Mouse (Mus musculus) lung, embryonic 14.5 days (tissue): Measurements from ENCODE around the gene Cntd1. TPM values are rescaled to one million over a fixed set of nuclear protein-coding genes. Genes with fewer than 3 reads are reported as not detected.
"Not testable (repeated sequence)": the region's sequence is repeated elsewhere in the genome, so short reads cannot be mapped to it uniquely, and the experiment has no call there.

ENCODE experiments used
- ATAC-seq: fragments of 200-750 bp; cut with Nextera tagmentation; 2 replicates; pipeline ENCODE4 v1.8.0; 2017; ENCODE audit warnings: mild to moderate bottlenecking, moderate TSS enrichment, moderate library complexity; ENCODE audit not compliant: insufficient read depth
- DNase-seq: peaks from one replicate; pipeline ENCODE4 v3.0.0-alpha.2; 2015
- H3K27ac ChIP-seq: fragments of 300-500 bp; sonication (generic); 2 replicates; pipeline ENCODE4 v1.5.1; 2014; ENCODE audit warnings: low read depth, mild to moderate bottlenecking, moderate library complexity
- H3K27me3 ChIP-seq: fragments of 300-500 bp; sonication (generic); 2 replicates; pipeline ENCODE4 v1.6.1; 2014; ENCODE audit warnings: low read length, control low read depth; ENCODE audit not compliant: insufficient read depth
- H3K36me3 ChIP-seq: fragments of 300-500 bp; sonication (generic); 2 replicates; pipeline ENCODE4 v1.6.1; 2014; ENCODE audit warnings: control low read depth; ENCODE audit not compliant: insufficient read depth
- H3K4me1 ChIP-seq: fragments of 300-500 bp; sonication (generic); 2 replicates; pipeline ENCODE4 v1.6.1; 2014; ENCODE audit warnings: antibody characterized with exemption, control low read depth; ENCODE audit not compliant: insufficient read depth
- H3K4me2 ChIP-seq: fragments of 300-500 bp; sonication (generic); 2 replicates; pipeline ENCODE4 v1.6.1; 2014; ENCODE audit warnings: mild to moderate bottlenecking
- H3K4me3 ChIP-seq: fragments of 300-500 bp; sonication (generic); 2 replicates; pipeline ENCODE4 v1.5.1; 2014; ENCODE audit warnings: low read depth, low read length
- H3K9ac ChIP-seq: fragments of 300-500 bp; sonication (generic); 2 replicates; pipeline ENCODE4 v1.6.1; 2014
- H3K9me3 ChIP-seq: fragments of 300-500 bp; sonication (generic); 2 replicates; pipeline ENCODE4 v1.6.1; 2016; ENCODE audit warnings: low read depth, low read length, control low read depth
- CTCF ChIP-seq: IDR thresholded peaks from 2 replicates; pipeline ENCODE4 v1.5.1; 2016; ENCODE audit warnings: antibody characterized with exemption, low read depth
- WGBS: fragments of 180-500 bp; shearing (Covaris S2); extraction: QIAGEN DNeasy Blood & Tissue Kit; methylation state at CpG from one replicate; pipeline ENCODE4 v1.1.7; 2014; 5-methylcytosine and 5-hydroxymethylcytosine counted together
- polyA plus RNA-seq: library from polyadenylated mRNA; unstranded; fragments of >200 nt; fragmentation: Nextera tagmentation; extraction: Ambion mirVana; gene quantifications from 2 replicates; pipeline ENCODE4 v1.2.1, GENCODE M21; 2014

Gene Cntd1
- polyA plus RNA-seq, 1 experiment from 2014 or later, result 1.0 TPM

DNA sequence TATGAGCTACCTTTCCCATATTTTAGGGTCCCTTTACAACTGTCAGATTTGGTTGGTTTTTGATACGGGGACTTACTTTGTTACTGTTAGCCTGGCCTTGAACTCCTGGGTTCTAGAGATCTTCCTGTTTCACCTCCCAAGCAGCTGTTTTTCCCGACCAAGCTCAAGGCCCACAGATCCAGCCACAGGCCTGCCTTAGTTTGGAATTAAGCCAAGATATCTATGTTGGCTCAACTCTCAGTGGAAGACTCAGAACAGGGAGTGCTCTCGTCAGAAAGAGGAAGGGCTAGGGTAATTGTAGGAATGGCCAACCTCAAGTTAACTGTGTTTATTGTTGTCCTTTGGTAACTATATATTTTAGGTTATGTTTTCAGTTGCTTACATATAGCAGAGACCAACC is 33.3 kb downstream of the Cntd1 start:
- no peaks in the 10 kb centered on the region for H3K27me3 ChIP-seq
- no peak for ATAC-seq
- no peak for DNase-seq
- no peak for TF ChIP-seq CTCF
- no peaks in the 10 kb centered on the region for H3K9me3 ChIP-seq
- H3K27ac ChIP-seq, result no peak overlapping the region
- H3K36me3 ChIP-seq, result no peaks in the 10 kb centered on the region
- no peak overlapping the region for H3K4me2 ChIP-seq
- H3K4me1 ChIP-seq, result peaks cover 3% of the 10 kb centered on the region
- WGBS, result 39% methylated on average over 3 of the region's 3 CpGs
- no peak overlapping the region for H3K4me3 ChIP-seq
- H3K9ac ChIP-seq, result no peak overlapping the region

DNA sequence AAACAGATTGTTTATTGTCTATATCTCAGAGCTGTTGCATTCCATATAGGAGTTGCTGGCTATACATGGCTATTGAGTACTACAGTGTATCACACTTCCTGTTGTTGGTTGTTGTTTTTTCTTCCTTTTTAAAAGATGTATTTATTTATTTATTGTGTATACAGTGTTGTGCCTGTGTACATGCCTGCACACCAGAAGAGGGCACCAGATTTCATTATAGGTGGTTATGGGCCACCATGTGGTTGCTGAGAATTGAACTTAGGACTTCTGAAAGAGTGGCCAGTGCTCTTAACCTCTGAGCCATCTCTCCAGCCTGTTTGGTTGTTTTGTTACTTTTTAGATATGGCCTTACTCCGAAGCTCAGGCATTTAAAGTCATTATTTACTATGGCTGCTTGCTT is 35.8 kb downstream of the Cntd1 start:
- peaks cover 22% of the 10 kb centered on the region for H3K36me3 ChIP-seq
- 77% methylated on average over 1 of the region's 1 CpGs for WGBS
- peaks cover 3% of the 10 kb centered on the region for H3K4me1 ChIP-seq
- no peak overlapping the region for H3K9ac ChIP-seq
- no peak for DNase-seq
- no peak overlapping the region for H3K4me2 ChIP-seq
- no peak overlapping the region for H3K4me3 ChIP-seq
- TF ChIP-seq CTCF, result peak; percentile 18; the same call in 1 of the 2 replicates
- H3K9me3 ChIP-seq, result no peaks in the 10 kb centered on the region
- no peaks in the 10 kb centered on the region for H3K27me3 ChIP-seq
- H3K27ac ChIP-seq, result no peak overlapping the region
- ATAC-seq, result no peak

DNA sequence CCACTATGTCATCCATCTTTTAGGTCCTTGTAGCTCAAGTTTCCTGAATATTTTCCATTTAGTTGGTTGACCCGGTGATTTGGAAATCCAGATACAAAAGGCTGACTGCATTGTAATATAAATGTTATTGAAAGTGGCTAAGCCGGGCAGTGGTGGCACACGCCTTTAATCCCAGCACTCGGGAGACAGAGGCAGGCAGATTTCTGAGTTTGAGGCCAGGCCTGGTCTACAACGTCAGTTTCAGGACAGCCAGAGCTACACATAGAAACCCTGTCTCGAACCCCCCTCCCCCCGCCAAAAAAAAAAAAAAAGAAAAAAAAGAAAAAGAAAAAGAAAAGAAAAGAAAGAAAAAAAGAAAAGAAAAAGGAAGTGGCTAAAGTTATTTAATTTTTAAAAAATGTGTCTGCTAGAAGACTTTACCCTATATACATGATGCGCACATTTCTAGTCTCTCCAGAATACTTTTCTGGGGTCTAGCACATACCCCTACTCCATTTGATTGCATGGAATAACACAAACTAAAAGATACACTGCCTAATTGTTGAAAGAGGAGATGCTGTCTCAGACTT is 36.4 kb downstream of the Cntd1 start:
- no peak for ATAC-seq

DNA sequence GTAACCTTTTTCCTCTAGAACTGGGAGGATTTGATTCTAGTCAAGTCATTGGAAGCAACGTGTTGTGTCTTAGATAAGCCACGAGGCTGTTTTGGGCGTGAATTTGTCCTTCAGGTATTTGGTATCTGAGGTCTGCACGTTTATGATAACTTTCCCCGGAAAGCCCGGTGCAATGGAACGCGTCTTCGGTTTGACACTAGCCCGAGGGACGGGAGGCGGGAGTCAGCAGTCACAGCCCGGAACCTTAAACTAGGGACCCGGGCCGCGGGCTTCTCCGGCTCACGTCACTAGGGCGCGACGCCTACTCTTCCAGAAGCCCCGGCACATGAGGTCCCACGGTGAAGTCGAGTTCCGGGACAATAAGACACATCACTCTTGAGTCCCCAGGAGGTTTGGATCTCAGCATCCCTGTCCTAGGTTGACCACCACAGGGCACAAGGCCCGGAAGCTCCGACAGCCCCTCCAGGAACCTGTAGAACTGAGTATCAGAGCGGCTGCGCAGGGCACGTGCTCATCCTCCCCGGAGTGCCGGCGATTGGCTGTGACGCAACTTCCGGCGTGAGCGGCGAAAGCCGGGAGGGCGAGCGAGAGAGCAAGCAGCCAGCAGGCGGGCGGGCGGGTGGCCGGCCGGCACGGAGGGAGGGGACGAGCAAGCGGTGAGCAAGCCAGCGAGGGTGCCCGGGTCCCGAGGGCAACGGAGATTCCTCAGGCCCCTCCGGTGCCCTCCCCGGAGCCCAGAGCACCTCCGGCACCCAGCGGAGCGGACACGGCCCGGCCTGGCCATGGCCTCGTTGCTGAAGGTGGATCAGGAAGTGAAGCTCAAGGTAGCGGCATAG is 37.1 kb downstream of the Cntd1 start, which contains the start of gene Psme3:
Gene Psme3, plus strand, starts transcription at position 549 of the 836 bp plus-strand sequence.
- peak within 1 kb of the TSS; percentile 82 for H3K9ac ChIP-seq
- peaks cover 3% of the 10 kb centered on the region for H3K4me1 ChIP-seq
- H3K4me2 ChIP-seq, result peak within 1 kb of the TSS; percentile 88
- no peak for TF ChIP-seq CTCF
- H3K27me3 ChIP-seq, result no peaks in the 10 kb centered on the region
- H3K4me3 ChIP-seq, result peak within 1 kb of the TSS; percentile 99
- under 1% methylated on average over 60 of the region's 62 CpGs for WGBS
- peaks cover 35% of the 10 kb centered on the region for H3K36me3 ChIP-seq
- H3K9me3 ChIP-seq, result no peaks in the 10 kb centered on the region
- peak within 1 kb of the TSS; percentile 87 for H3K27ac ChIP-seq
- ATAC-seq (peak; percentile 94), DNase-seq (peak; percentile 96)

More for the DNA sequence above, 36.4 kb downstream of the Cntd1 start:
- Histone ChIP-seq H3K4me3 (peak overlapping the region; percentile 99), H3K4me2 (peak overlapping the region; percentile 88), H3K9me3 (no peaks in the 10 kb centered on the region), H3K4me1 (peaks cover 3% of the 10 kb centered on the region), H3K9ac (peak overlapping the region; percentile 82), H3K27me3 (no peaks in the 10 kb centered on the region), H3K27ac (peak overlapping the region; percentile 87), H3K36me3 (peaks cover 28% of the 10 kb centered on the region)
- no peak for DNase-seq
- no peak for TF ChIP-seq CTCF
- WGBS, result 81% methylated on average over 8 of the region's 8 CpGs

GRCm38 (mm10) chr11:101316501-101316917 is 37.7 kb downstream of the Cntd1 start:
- Histone ChIP-seq H3K9ac (peak overlapping the region; percentile 82), H3K4me2 (peak overlapping the region; percentile 88), H3K27ac (peak overlapping the region; percentile 87), H3K27me3 (no peaks in the 10 kb centered on the region), H3K4me3 (peak overlapping the region; percentile 99), H3K36me3 (peaks cover 41% of the 10 kb centered on the region), H3K9me3 (no peaks in the 10 kb centered on the region), H3K4me1 (peaks cover 3% of the 10 kb centered on the region)
- no peak for TF ChIP-seq CTCF
- DNase-seq (peak; percentile 26), ATAC-seq (peak; percentile 59)
- under 1% methylated on average over 17 of the region's 17 CpGs for WGBS

GRCm38 (mm10) chr11:101323609-101324008 is 44.8 kb downstream of the Cntd1 start:
- ATAC-seq, result peak; percentile 50; the same call in 1 of the 2 replicates
- 7% methylated on average over 4 of the region's 4 CpGs for WGBS
- H3K27me3 ChIP-seq, result no peaks in the 10 kb centered on the region
- TF ChIP-seq CTCF, result peak; percentile 97
- H3K36me3 ChIP-seq, result peaks cover 77% of the 10 kb centered on the region
- H3K9me3 ChIP-seq, result no peaks in the 10 kb centered on the region
- no peak overlapping the region for H3K9ac ChIP-seq
- H3K4me2 ChIP-seq, result no peak overlapping the region
- no peak overlapping the region for H3K4me3 ChIP-seq
- no peak overlapping the region for H3K27ac ChIP-seq
- H3K4me1 ChIP-seq, result no peaks in the 10 kb centered on the region
- peak; percentile 86 for DNase-seq

DNA sequence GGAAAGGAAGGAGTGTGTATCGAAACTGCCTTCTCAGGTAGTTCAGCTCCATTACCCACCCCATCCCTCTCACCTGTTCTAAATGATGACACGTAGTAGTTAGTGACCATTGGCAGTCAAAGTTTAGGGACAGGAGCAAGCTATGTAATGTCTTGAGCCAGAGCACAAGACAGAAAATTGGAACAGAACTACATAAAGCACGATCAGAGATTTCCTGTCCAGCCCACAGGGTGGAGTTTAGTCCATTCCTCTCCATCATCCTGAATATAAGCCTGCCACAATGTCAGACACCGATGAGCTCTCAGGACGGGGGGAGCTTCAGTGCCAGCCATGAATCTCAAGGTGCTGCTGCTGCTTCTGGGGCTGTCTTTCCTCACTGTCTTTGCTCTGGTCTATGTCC is 46.0 kb downstream of the Cntd1 start, which contains the start of gene Aoc2:
Gene Aoc2, plus strand, starts transcription at position 301 of the 400 bp plus-strand sequence.
- Histone ChIP-seq H3K4me1 (no peaks in the 10 kb centered on the region), H3K9me3 (no peaks in the 10 kb centered on the region), H3K36me3 (peaks cover 70% of the 10 kb centered on the region), H3K4me3 (no peak within 1 kb of the TSS), H3K27me3 (no peaks in the 10 kb centered on the region), H3K27ac (no peak within 1 kb of the TSS), H3K9ac (no peak within 1 kb of the TSS), H3K4me2 (no peak within 1 kb of the TSS)
- no peak for ATAC-seq
- no peak for TF ChIP-seq CTCF
- 89% methylated on average over 5 of the region's 5 CpGs for WGBS
- DNase-seq, result no peak

DNA sequence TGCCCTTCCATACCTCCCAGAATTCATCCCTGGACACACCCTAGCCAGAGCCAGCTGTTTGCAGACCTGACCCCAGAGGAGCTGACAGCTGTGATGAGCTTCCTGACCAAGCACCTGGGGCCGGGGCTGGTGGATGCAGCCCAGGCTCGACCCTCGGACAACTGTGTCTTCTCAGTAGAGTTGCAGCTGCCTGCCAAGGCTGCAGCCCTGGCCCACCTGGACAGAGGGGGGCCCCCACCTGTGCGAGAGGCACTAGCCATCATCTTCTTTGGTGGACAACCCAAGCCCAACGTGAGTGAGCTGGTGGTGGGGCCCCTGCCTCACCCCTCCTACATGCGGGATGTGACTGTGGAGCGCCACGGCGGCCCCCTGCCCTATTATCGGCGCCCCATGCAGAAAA is 46.4 kb downstream of the Cntd1 start:
- 95% methylated on average over 11 of the region's 11 CpGs for WGBS
- not testable (repeated sequence) for H3K4me3 ChIP-seq, H3K27ac ChIP-seq, H3K4me1 ChIP-seq, H3K9ac ChIP-seq, DNase-seq, H3K4me2 ChIP-seq, ATAC-seq, H3K27me3 ChIP-seq, H3K9me3 ChIP-seq
- peaks cover 65% of the 10 kb centered on the region for H3K36me3 ChIP-seq
